Mouse (Mus musculus) hindbrain, postnatal 0 days (tissue): Measurements from ENCODE around the gene Serhl. TPM values are rescaled to one million over a fixed set of nuclear protein-coding genes. Genes with fewer than 3 reads are reported as not detected.

ENCODE experiments used
- ATAC-seq: fragments of 200-750 bp; cut with Nextera tagmentation; 2 replicates; pipeline ENCODE4 v1.8.0; 2017; ENCODE audit warnings: mild to moderate bottlenecking, moderate TSS enrichment, moderate library complexity
- DNase-seq: peaks from one replicate; pipeline ENCODE4 v3.0.0-alpha.2; 2015; ENCODE audit warnings: low spot score
- H3K27ac ChIP-seq: fragments of 300-500 bp; sonication (generic); 2 replicates; pipeline ENCODE4 v1.5.1; 2014; ENCODE audit warnings: mild to moderate bottlenecking
- H3K27me3 ChIP-seq: fragments of 300-500 bp; sonication (generic); 2 replicates; pipeline ENCODE4 v1.6.1; 2014; ENCODE audit warnings: low read length, mixed read lengths; ENCODE audit not compliant: insufficient read depth
- H3K36me3 ChIP-seq: fragments of 300-500 bp; sonication (generic); 2 replicates; pipeline ENCODE4 v1.6.1; 2014; ENCODE audit warnings: low read length, mixed read lengths; ENCODE audit not compliant: insufficient read depth
- H3K4me1 ChIP-seq: fragments of 300-500 bp; sonication (generic); 2 replicates; pipeline ENCODE4 v1.6.1; 2014; ENCODE audit warnings: antibody characterized with exemption, low read length, mixed read lengths; ENCODE audit not compliant: insufficient read depth
- H3K4me2 ChIP-seq: fragments of 300-500 bp; sonication (generic); 2 replicates; pipeline ENCODE4 v1.6.1; 2014; ENCODE audit warnings: low read depth, mild to moderate bottlenecking, low read length, moderate library complexity, mixed read lengths
- H3K4me3 ChIP-seq: fragments of 300-500 bp; sonication (generic); 2 replicates; pipeline ENCODE4 v1.5.1; 2014; ENCODE audit warnings: low read length
- H3K9ac ChIP-seq: fragments of 300-500 bp; sonication (generic); replicated peaks from 2 replicates; pipeline ENCODE4 v1.6.1; 2014; ENCODE audit warnings: mild to moderate bottlenecking, low read length, moderate library complexity, mixed read lengths
- H3K9me3 ChIP-seq: fragments of 300-500 bp; sonication (generic); 2 replicates; pipeline ENCODE4 v1.6.1; 2016; ENCODE audit warnings: low read length, mixed read lengths
- CTCF ChIP-seq: IDR thresholded peaks from 2 replicates; pipeline ENCODE4 v1.5.1; 2016; ENCODE audit warnings: antibody characterized with exemption, control low read depth, low read depth
- WGBS: fragments of 180-500 bp; shearing (Covaris S2); extraction: QIAGEN DNeasy Blood & Tissue Kit; methylation state at CpG from one replicate; pipeline ENCODE4 v1.1.7; 2014; 5-methylcytosine and 5-hydroxymethylcytosine counted together
- polyA plus RNA-seq: library from polyadenylated mRNA; unstranded; fragments of >200 nt; fragmentation: Nextera tagmentation; extraction: Ambion mirVana; gene quantifications from 2 replicates; pipeline ENCODE4 v1.2.1, GENCODE M21; 2015
- total RNA-seq: library from RNA; depleted of rRNA; stranded (reverse); fragments of >200 nt; gene quantifications from 2 replicates; pipeline ENCODE4 v1.2.3, GENCODE M21; 2014

The Serhl gene
- total and polyA plus RNA-seq, 2 experiments from 2014 or later, result 12.9 to 37.4 TPM

DNA sequence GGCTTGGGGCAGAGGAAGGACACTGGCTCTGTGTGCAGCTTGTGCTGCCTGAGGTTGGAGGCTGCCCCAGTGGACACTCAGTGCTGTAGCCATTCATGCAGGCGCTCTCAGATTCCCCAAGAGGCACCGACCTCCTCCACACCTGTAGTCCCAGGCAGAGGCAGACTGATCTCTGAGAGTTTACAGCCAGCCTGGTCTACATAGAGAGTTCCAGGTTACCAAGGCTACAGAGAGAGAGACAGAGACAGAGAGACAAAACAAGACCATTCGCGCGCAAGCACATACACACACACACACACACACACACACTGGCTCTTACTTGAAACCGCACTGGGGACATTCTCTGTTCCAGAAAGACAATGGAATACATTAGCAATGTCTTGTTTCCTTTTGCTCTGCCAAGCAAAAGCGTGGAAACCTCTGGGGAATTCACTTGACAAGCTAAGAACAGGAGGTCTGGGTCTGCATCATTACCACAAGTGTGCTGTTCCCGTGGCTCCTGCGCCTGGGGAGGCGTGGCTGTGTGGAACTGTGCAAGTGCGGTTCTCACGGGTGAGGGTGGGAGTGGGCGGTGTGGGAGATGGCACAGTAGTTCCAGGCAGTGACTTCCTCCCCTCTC, 5.2 kb upstream of the Serhl start:
- Histone ChIP-seq H3K4me3 (peak overlapping the region; percentile 4; the same call in 1 of the 2 replicates), H3K4me1 (peaks cover 11% of the 10 kb centered on the region; the same call in 1 of the 2 replicates), H3K4me2 (peak overlapping the region; percentile 40), H3K9me3 (no peaks in the 10 kb centered on the region), H3K27ac (peak overlapping the region; percentile 56; the same call in 1 of the 2 replicates), H3K27me3 (no peaks in the 10 kb centered on the region; the same call in 1 of the 2 replicates), H3K36me3 (no peaks in the 10 kb centered on the region), H3K9ac (no peak overlapping the region)
- WGBS, result 19% methylated on average over 13 of the region's 13 CpGs
- DNase-seq (peak; percentile 76), ATAC-seq (peak; percentile 72)
- TF ChIP-seq CTCF, result no peak

DNA sequence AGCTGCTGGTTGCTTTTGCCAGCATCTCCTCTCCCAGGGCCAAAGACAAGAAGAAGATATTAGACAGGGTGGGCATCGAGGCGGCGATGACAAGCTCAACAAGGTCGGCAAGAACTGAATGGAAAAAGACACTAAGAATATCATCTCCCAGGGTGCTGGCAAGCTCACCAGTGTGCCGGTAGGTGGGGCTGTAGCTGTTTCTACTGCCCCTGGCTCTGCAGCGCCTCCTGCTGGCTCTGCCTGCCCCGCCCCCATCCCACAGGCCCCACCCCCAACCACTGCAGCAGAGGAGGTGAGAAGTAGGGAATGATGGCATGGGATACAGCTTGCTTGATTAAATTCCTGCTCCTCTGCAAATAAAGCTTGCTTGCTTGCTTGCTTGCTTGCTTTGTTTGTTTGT, 3.4 kb upstream of the Serhl start:
- no peak overlapping the region for H3K9ac ChIP-seq

DNA sequence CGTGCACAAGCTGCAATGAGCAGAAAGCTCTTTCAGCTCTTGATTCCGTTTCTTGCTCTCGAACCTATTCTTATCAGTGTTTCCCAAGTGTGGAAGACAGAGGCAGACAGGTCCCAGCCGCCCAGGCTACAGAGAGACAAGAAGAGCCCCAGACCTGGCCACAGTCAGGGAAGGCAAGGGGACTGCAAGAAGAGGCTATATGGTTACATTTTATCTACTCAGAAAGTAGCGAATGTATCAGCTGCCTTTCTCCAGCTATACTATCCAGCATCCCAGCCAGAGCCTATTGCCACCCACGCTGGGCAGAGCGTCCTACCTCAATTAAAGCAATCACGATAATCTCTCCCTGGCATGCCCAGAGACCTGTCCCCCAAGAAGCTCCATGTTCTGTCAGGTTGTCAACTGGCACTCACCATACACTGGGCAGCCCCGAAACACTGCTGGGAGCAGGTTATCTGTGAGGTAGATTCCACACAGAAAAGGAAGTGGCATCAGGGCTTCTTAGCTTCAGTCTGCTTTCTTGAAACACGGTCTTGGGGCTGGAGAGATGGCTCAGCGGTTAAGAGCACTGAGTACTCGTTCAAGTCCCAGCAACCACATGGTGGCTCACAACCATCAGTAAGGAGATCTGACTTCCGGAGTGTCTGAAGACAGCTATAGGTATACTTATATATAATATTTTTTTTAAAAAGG, 2.5 kb upstream of the Serhl start:
- no peaks in the 10 kb centered on the region for H3K9me3 ChIP-seq
- no peaks in the 10 kb centered on the region; the same call in 1 of the 2 replicates for H3K27me3 ChIP-seq
- no peak overlapping the region for H3K4me2 ChIP-seq
- peaks cover 15% of the 10 kb centered on the region; the same call in 1 of the 2 replicates for H3K4me1 ChIP-seq
- DNase-seq (no peak), ATAC-seq (no peak)
- TF ChIP-seq CTCF, result no peak
- 85% methylated on average over 13 of the region's 13 CpGs for WGBS
- no peak overlapping the region for H3K27ac ChIP-seq
- H3K36me3 ChIP-seq, result no peaks in the 10 kb centered on the region
- H3K4me3 ChIP-seq, result no peak overlapping the region
- H3K9ac ChIP-seq, result no peak overlapping the region

More for the DNA sequence above, 3.4 kb upstream of the Serhl start:
- Histone ChIP-seq H3K9me3 (no peaks in the 10 kb centered on the region), H3K4me1 (peaks cover 15% of the 10 kb centered on the region; the same call in 1 of the 2 replicates), H3K4me2 (no peak overlapping the region), H3K36me3 (no peaks in the 10 kb centered on the region), H3K27me3 (no peaks in the 10 kb centered on the region; the same call in 1 of the 2 replicates), H3K27ac (no peak overlapping the region), H3K4me3 (no peak overlapping the region)
- TF ChIP-seq CTCF, result peak; percentile 67
- DNase-seq (peak; percentile 28), ATAC-seq (no peak)
- 40% methylated on average over 7 of the region's 7 CpGs for WGBS

DNA sequence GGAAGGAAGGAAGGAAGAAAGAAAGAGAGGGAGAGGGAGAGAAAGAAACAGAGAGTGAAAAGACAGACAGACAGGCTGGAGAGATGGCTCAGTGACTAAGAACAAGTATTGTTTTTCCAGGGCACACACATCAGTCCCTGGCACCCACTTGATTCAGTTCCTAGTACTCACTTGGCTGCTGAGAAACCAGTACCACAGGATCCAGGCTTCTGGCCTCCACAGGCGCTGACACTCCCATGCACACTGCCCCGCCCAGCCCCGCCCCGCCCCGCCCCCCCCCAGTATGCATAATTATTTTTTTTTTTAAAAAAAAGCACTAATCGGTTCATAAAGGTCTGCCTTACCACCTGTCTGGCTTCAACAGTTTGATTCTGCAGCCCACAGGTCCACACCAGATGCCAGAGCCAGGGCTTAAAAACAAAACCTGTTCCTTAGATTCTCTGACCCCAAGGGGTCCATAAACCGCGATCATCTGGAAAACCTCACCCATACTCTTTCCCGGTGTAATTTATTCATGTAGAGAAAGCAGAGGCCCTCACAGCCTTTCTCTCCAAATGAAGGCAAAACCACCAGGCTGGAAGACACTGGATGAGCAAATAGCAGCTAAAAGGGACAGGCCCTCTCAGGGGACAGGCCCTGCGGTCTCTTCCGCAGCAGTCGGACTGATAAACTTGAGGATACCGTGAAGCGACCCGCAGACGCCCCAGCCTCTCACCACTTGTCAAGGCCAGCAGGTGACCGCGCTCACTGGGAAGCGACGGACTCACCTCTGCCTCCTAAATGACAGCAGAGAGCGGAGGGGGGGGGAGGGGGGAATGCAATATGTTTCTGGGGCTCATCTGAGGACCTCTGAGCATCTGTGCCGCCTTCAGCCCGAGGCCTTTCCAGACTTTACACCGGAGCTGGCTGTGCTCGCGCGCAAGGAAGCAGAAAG, 544 bp upstream of the Serhl start:
- H3K4me2 ChIP-seq, result peak overlapping the region; percentile 33
- H3K9me3 ChIP-seq, result no peaks in the 10 kb centered on the region
- DNase-seq (no peak), ATAC-seq (no peak)
- peaks cover 15% of the 10 kb centered on the region; the same call in 1 of the 2 replicates for H3K4me1 ChIP-seq
- H3K4me3 ChIP-seq, result no peak overlapping the region
- no peak overlapping the region for H3K27ac ChIP-seq
- no peaks in the 10 kb centered on the region; the same call in 1 of the 2 replicates for H3K27me3 ChIP-seq
- TF ChIP-seq CTCF, result no peak
- H3K36me3 ChIP-seq, result no peaks in the 10 kb centered on the region
- WGBS, result 10% methylated on average over 25 of the region's 27 CpGs
- H3K9ac ChIP-seq, result no peak overlapping the region

DNA sequence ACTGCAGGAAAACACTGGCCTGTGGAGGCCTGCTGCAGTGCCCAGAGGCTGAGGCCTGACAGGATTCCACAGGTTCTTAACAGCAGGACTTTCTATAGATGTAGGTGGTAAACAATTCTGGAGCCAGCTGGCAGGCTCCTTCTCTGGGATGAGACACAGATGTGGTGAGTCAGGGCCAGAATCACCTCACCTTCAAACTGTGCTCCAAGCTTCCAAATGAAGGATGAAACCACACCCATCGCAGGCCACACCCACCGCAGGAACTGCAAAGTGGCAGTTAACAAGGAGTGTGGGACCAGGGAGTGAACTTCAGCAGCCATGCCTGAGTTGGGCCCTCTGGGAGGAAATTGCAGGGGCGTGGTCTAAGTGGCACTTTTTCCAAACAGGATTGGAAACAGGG, 1.6 kb downstream of the Serhl start:
- Histone ChIP-seq H3K4me3 (no peak overlapping the region), H3K9ac (no peak overlapping the region)
- 48% methylated on average over 3 of the region's 3 CpGs for WGBS

DNA sequence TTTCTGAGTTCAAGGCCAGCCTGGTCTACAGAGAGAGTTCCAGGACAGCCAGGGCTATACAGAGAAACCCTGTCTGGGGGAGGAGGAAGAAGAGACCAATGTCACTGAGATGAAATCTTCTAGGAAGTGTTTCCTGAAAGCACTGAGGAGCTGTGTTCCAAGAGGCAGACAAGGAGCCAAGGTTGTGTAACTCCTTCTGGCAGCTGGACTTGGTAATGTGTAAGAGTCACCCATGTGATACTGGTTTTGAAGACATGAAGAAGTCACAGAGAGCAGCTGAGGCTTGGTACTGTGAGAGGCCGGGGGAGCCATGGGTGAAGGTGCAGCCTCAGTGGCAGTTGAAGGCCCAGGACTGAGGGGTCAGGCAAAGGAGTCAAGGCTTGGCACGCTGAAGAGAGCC, 4.4 kb downstream of the Serhl start:
- no peak for DNase-seq
- Histone ChIP-seq H3K4me3 (no peak overlapping the region), H3K4me1 (peaks cover 7% of the 10 kb centered on the region; the same call in 1 of the 2 replicates), H3K9me3 (no peaks in the 10 kb centered on the region), H3K4me2 (no peak overlapping the region), H3K27me3 (no peaks in the 10 kb centered on the region), H3K36me3 (no peaks in the 10 kb centered on the region), H3K9ac (no peak overlapping the region), H3K27ac (no peak overlapping the region)
- WGBS, result 83% methylated on average over 2 of the region's 2 CpGs
- ATAC-seq, result no peak
- no peak for TF ChIP-seq CTCF

More for the DNA sequence above, 1.6 kb downstream of the Serhl start:
- Histone ChIP-seq H3K4me1 (peaks cover 7% of the 10 kb centered on the region; the same call in 1 of the 2 replicates), H3K27ac (no peak overlapping the region), H3K36me3 (no peaks in the 10 kb centered on the region), H3K27me3 (no peaks in the 10 kb centered on the region; the same call in 1 of the 2 replicates), H3K9me3 (no peaks in the 10 kb centered on the region), H3K4me2 (no peak overlapping the region)
- ATAC-seq (no peak), DNase-seq (no peak)
- TF ChIP-seq CTCF, result no peak
